Mouse (Mus musculus) gastrocnemius, postnatal 25 days (tissue): ENCODE measurements around the gene Il21r. TPM values are rescaled to one million over a fixed set of nuclear protein-coding genes. Genes with fewer than 3 reads are reported as not detected.

Source experiments
- DNase-seq: peaks from one replicate; pipeline ENCODE4 v3.0.0; 2022
- long read RNA-seq, 2 experiments: library from polyadenylated mRNA; stranded (forward); transcript quantifications; one replicate each; pipeline ENCODE4 v2.0.0; 2021
- total RNA-seq, 2 experiments: library from RNA; stranded (reverse); gene quantifications; 1 replicate in 1 of 2; 2 replicates in 1 of 2; pipeline ENCODE4 v1.2.3; 2021

Il21r gene
- under 1 TPM; 0.15 to 0.27 TPM for total RNA-seq
- long read RNA-seq, experiment 1 = 0 reads
- long read RNA-seq, experiment 2 = 0 reads

DNA sequence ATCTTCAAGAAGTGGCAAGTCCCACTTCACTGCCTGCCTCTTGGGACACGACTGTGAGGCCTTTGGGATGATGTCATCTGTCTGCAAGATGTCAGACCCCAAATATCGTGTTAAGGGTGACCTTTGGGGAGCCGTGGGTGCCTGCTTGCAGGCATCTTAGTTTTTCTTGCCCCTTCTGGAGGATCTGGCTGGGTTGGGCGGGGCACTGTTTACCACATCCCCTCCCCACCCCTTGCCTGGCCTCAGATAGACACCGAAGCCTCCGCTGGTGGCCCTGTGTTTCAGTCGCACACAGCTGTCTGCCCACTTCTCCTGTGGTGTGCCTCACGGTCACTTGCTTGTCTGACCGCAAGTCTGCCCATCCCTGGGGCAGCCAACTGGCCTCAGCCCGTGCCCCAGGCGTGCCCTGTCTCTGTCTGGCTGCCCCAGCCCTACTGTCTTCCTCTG lies at the start of gene Il21r:
TSS of gene Il21r (plus strand) at position 245 of the 447 bp plus-strand sequence.
- no peak for DNase-seq

DNA sequence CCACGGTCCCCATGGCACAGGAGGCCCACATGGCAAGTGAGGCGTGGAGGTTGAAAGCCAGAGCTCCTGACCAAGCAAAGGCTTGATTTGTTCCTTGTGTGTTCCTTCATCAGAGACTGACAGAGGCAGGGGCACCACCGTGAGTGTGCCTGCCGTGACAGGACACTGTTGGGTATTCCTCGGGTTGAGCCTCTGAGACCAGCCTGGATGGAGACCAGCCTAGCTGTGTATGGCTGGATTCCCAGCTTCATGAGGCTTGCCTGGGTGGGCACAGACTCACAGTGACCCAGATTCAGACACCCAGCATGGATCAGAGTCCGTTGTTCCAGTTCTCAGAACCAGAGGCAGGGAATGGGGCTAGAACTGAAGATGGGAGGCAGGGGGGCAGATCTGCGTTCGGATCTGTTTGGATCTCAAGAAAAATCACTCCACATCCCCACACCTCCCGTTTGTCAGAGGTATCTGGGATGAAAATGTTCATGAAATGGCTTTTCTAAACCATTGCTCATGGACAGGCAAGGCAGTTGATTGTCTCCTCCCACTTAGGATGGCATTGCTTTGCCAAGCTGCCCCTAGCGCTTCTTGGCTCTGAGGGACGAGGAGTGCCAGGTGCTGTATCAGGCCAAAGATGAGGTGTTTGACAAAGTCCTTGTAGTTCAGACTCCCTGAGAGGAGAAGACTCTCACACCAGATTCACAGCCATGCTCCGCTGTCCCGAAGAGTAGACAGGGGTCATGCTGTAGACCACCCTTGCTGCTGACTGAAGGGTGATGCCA lies 49.4 kb upstream of the Il21r start:
- DNase-seq = no peak

DNA sequence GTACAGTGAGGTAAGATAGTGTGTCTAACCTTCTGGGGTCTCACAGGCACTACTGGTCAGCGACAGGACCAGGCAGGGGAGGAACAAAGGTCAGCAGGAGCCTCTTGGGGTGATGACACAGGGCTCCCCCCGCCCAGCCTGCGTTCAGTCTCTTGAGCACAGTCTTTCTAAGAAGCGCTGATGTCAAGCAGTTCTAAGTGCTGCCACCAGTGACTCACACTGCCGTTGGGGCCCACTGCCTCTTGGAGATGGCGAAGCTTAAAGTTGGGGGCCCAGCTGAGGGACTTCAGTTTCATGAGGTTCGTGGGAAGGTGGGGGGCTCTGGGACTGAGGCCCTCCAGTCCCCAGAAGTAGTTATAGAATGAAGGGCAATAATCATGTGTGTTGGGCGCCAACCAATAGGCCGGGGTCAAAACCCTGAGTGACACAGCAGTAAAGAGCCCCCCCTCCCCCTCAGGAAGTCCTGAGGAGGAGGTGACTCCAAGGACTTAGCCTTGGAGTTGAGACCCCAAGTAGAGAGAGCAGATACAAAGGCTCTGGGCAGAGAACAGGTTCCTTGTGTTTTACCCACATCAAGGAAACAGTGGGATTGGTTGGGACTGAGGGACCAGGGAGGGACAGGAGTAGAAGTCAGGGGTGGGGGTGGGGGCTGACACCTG lies 48.6 kb upstream of the Il21r start:
- no peak for DNase-seq

DNA sequence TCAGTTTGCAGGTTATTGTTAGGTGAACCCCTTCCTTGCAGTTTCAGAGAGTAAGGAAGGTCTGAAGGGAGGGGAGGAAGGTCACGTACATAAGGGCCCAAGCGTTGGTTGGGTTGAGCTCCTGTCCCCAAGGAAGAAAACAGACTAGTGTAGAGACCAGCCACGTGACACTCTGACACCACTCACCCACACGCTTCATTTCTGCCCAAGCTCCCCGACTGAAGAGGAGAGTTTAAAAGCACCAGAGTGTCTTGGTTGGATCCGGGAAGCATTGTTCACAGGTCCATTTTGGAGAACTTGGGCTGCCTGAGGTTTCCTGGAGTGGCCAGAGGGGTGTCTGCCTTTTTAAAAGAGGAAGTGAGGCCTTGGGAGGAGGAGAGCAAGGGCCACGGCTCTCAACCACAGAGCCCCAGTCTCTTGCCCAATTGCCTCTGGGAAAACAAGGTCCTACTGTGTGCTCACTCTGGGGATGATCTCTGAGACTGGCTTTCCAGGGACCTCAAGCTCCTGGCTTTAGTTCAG lies 47.8 kb upstream of the Il21r start:
- no peak for DNase-seq

DNA sequence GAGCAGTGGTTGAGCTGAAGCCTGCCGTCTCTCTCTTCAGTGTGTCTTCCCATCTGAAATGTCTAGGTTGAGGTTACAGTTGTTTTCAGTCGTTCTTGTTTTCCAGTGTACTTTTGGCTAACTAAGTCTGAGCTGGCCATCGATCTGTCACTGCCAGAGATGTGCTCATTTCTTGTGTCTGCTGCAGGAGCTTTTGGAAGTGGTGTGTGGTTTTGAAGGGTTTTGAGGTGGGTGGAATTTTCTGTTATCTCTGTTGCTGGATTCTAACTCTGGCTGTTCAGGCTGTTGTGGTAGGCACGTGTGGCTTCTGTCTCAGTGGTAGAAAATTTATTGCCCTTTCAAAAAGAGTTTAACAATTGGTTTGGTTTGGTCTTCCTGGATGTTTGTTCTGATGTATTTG lies 47.1 kb upstream of the Il21r start:
- DNase-seq = no peak

DNA sequence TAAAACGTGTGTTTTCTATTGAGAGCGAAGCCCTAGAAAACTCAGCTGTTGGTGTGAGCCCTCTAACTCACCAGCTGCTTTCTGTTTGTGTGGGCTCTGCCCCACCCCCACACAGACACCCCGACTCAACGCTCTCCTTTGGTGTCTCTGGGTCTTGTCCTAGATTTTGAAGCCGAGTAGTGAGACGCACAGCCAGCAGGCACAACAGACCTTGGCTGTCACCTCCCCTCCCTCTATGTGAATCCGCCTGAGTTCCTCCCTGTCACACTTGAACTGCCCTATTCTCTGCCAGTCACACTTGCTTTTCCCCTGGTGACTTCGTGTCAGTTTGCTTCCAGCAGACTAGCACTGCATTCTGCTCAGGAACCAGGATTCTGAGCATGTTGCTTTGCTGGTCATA lies 46.4 kb upstream of the Il21r start:
- DNase-seq = no peak

DNA sequence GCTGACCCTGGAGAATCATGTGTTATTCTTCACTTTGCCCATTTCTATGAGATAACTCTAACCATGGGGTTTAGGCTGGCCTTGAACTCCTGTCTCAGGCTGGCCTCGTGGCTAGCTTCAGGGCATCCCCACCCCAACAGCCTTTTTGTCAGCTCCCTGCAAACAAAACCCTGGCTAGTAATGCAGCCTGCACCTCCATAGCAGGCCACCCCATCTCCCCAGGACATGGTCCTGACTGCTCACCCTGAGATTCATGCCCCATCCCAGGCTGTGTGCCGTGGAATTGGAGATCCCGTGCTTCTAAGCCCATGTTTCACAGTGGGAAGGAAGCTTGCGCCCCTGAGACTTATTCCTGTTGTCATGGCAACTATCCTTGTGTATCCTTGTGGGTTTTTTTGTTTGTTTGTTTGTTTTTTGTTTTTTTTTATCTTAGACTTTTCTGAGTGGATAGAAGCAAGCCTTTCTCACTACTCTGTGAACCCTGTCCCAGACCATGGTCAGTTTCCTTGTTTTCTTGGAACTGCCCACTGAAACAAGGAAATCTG lies 44.8 kb upstream of the Il21r start:
- no peak for DNase-seq

DNA sequence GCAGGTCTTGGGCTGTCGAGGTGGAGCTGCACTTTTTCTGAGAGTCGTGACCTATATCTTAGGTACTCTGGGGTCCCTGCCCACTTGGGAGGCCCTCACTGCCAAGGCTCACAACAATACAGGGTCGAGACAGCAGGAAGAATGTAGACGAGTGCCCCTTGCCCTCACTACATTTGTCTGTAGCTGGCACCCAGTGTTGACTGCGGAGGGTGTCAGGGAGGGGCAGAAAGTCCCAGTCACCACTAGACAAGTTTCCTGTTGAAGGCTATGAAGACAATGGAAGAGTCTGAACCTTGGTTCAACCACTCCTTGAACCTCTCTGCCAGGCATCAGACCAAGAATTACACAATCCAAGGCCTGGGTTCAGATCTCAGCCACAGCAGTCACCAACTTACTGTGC lies 44.2 kb upstream of the Il21r start:
- no peak for DNase-seq

DNA sequence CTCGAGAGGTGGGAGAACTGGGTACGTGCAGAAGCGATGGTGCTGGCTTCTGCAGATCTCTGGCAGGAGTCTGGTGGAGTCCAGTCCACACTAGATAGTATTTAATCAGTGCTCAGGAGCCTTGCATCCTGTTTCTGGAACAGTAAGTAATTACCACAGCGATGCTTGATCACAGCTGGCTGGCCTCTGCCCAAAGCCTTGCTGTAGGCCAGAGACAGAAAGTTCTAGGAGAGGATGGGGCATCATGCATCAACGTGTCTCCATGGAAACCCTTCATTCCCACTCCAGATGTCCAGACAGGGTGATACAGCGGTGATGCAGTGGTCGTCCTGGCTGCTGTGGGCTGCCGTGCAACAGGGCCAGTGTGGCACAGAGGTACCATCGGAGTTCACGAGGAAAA lies 43.7 kb upstream of the Il21r start:
- peak; percentile 68 for DNase-seq

DNA sequence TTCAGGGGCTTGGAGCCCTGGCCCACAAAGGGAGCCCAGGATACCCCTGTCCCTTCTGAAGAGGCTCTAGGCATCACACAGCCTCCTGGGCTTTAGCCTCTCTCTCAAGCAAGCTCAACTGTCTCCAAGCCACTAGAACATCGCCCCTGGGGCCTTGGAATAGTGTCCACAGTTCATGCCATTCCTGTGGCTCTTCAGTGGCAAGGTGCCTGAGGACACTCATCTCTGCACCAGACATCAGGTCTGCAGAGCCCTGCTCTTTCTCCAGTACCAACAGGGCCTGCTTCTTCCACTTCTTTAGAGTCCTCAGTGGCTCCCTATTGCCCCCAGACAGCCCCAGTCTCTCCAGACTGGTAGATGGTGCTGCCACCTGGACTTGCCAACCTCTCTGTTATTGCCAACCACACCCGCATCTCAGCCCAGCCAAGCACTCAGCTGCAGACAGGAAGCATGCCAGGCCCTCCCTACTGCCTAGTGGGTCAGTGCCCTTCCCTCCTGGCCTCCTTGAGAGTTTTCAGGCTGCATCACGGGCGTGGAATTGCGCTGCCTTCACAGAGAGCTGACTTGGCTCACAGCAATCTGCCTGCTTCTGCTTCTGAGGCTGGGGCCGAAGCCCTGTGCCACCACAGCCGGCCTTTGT lies 43.0 kb upstream of the Il21r start:
- DNase-seq = peak; percentile 60

DNA sequence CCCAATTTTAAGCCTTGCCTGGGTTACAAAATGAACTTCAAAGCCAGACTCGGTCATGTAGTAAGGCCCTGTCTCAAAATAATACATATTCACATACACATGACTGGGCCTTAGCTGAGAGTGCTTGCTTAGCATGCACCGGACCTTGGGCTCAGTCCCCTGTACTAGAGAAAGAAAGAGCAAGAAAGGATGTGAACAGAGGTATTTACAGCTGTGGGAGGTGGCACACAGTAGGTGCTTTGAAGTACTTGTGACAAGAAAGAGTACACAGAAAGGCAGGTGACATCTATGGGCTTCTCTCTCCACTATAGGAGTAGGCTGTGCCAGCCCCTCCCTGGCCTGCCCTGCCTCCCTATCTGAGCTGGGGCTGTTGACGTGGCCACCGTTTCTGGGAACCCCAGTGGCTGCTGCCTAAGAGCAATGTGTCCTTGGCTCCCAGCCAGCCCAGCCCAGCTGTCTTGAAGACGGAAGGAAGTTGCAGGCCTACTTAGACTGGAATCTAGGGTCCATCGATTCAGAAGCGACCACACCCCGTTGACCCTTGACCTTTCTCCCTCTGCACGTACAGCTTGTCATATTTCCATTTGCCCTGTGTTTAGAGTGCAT lies 42.0 kb upstream of the Il21r start:
- peak; percentile 89 for DNase-seq

DNA sequence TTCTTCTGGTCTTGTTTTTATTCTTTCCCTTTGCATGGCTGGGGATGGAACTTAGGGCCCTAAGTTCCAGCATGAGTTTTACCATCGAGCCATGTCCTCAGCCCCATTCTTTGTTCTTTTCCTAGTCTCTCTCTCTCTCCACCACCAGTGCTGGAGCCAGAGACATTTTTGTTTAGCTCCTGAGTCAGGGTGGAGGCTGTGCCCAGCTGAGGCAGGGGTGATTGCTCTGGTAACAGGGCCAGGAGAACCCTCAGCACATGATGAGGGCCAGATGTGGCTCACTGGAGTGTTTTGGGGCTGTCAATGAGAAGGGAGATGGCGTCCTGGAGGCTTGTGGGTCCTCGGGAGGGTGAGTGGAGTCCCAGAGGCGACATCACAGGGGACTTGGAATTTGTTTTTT lies 40.8 kb upstream of the Il21r start:
- DNase-seq = no peak

DNA sequence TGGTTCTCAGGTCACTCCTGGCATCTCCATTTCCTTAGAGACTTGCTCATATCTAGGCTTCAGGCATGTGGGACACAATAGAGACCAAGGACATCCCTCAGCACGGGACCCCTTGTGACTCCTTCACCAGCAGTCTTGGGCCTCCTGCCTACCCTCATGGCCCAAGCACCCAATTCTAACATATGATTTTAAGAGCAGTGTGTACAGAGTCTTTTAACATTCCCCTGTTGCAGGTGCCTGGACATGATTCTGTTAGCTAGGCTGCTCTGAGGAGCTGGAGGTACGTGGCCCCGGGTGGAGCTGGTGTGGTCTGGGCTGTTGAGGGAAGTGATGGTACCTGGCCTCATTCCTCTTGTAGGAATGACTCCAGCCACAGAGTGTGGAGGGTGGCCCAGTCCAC lies 40.1 kb upstream of the Il21r start:
- no peak for DNase-seq

DNA sequence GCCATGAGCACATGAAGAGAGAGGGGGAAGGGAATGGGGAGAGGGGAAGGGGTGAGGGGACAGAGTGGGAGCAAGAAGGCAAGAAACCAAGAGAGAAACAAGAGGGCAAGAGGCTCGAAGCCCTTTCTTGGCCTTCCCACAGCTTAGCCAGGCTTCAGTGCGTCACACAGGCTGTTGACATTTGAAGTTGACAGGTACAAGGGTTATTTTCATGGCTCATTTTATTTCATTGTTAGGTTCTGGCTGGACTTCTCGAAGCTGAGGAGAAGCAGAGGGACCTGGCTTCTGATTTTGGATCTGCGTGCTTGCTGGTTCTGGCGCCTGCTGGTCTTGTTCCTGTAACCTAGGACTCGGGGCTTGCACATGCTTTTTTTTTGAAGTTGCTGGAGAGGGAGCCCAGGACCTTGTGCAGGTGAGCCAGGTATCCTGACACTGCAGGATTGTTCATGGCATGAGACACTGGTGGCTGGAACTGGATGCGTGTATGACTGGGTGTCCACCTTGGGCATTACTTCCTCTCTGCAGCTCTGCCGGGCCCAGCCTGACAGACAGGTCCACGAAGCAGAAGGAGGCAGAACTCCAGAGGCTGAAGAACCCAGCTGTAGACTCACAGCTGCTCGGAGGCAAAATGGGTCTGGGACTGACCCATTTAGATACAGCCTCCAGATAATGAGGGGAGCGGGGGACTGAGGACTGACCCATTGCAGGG lies 38.8 kb upstream of the Il21r start:
- DNase-seq = no peak

DNA sequence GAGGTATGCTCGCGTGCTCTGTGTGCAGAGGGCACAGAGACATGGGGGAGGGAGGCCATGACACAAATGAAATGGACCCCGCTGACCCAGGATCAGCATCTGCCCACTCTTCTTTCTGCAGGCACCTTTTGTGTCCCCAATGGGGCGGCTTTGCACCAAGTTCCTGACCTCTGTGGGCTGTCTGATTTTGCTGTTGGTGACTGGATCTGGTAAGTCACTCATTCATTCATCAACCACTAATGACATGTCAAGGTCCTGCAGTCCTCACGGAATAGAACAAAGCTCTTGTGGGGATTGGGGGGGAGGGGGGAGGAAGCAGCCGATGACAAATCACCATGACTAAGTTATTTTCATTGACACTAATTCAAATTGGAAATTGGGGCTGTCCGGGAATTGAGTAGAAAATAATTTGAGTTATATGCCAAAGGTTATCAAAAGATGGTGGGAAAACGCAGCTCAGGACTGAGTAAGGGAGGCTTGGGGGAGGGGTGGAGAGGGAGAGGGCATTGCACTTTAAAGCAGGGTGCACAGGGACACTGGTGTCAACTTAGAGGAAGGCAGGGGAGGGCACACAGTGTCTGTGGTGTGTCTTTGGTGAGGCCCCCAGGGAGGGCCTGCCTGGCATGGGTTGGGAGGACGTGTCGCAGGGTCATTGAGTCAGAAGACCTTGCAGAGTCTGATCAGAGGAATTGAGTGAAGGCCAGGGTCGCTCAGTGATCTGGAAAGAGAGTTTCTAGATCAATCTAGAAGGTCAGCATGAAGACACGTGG lies 37.5 kb upstream of the Il21r start:
- no peak for DNase-seq

DNA sequence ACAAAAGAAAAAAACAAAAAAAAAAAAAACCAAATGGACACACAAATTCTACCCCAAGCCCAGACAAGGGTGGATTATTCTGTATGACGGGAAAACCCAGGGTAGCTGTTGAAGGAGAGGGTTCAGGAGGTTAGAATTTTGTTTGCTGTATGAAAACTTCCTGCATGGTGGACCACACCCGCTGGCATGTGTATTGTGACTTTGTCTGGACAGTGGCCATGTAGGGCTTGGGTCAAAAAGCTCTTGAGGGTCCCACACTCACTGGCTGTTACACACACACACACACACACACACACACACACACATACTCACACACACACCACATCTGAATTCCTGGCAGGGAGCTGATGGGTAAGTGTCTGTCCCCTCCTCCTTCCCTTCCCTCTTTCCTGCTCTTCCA lies 36.8 kb upstream of the Il21r start:
- no peak for DNase-seq

DNA sequence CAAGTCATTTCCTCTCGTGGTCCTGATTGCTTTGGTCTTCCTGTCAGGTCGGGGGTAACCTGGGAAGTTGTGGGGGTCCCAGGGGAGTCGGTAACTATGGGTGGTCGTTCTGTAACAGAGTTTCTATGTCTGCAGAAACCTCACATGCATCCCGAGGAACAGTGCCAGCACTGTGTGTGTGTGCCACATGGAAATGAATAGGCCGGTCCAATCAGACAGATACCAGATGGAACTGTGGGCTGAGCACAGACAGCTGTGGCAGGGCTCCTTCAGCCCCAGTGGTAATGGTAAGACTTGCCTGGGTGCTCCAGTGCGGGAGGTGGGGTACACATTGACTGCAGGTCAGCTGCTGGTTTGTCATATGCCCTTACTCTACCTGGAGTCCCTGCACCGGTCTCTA lies 34.3 kb upstream of the Il21r start:
- no peak for DNase-seq

DNA sequence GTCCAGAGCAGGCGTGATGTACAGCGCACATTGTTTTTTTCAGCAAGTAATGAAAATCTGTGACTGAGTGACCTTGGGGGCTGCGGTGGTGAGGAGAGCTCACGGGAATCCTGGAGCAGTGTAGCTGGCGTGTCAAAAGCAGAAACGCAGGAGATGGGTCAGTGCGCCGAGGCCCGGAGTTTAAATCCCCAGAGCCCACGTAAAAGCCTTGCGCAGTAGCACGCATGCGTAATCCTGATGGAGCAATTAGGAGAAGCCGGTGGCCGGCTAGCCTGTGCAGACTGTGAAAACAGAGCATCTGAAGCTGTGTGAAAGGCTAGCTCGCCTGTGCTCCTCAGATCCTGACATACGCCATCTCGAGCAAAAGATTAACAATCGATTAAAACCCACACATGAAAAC lies 31.3 kb upstream of the Il21r start:
- no peak for DNase-seq

DNA sequence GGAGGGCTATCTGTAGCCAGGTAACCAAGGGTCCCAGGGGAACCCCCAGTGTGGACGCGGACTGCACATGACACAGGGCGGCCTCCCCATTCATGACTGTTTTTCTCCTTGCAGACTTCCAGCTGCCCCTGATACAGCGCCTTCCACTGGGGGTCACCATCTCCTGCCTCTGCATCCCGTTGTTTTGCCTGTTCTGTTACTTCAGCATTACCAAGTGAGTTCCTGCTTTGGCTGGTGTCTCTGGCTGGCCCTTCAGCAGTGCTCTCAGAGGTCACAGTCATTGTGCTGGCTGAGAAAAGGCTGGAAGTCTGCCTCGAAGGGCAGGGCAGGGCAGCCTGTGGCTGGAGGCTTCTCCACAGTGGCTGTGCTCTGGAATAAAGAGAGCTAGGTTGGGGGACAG lies 30.5 kb upstream of the Il21r start:
- DNase-seq = no peak

DNA sequence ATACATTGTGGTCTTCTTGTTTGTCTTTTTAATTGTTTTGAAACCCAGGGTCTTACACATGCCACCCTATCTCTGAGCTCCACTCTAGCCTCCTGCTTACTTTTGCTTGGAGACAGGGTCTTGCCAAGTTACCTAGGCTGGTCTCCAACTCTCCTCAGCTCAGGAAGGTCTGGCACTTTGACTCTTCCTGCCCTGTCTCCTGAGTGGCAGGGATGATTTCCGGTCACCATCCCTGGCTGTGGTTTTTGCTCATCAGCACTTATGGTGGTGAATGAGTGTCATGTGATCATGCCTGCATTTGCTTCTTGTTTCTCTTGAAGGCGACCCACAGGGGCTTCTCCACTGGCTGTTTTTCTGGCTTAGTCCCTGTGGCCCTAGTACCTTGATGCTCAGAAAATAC lies 29.4 kb upstream of the Il21r start:
- no peak for DNase-seq

DNA sequence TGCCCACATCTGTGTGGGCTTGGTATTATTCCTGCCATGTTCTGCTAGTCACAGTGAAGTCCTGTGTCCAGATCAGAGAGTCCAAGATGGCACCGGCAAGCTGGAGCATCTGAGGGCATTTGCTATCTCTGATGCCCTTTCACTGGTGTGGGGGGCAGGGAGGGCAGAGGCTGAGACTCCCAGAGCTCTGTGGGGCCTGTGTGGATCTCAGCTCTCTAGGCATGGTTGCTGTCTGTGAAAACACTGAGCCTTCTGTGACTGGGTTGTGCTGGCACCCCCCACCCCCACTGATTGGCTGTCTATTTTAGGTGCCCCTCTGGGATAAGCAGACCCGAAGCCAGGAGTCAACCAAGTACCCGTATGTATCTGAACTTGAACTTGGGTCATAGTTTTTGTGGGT lies 28.4 kb upstream of the Il21r start:
- DNase-seq = no peak
